Mouse (Mus musculus) cortical plate, adult 2 months (tissue): Measurements from ENCODE around the gene Mxi1.

ENCODE experiments used
- CTCF ChIP-seq: fragments of 200-500 bp; IDR thresholded peaks from 2 replicates; pipeline ENCODE4 v1.5.1; 2011; ENCODE audit warnings: mild to moderate bottlenecking, control low read depth, low read length; ENCODE audit not compliant: insufficient read depth; ENCODE audit errors: extremely low read depth
- POLR2A ChIP-seq: fragments of 200-500 bp; IDR thresholded peaks from 2 replicates; pipeline ENCODE4 v1.6.1; 2011; ENCODE audit warnings: mild to moderate bottlenecking, low read length, control low read depth; ENCODE audit not compliant: insufficient read depth; ENCODE audit errors: extremely low read depth

DNA sequence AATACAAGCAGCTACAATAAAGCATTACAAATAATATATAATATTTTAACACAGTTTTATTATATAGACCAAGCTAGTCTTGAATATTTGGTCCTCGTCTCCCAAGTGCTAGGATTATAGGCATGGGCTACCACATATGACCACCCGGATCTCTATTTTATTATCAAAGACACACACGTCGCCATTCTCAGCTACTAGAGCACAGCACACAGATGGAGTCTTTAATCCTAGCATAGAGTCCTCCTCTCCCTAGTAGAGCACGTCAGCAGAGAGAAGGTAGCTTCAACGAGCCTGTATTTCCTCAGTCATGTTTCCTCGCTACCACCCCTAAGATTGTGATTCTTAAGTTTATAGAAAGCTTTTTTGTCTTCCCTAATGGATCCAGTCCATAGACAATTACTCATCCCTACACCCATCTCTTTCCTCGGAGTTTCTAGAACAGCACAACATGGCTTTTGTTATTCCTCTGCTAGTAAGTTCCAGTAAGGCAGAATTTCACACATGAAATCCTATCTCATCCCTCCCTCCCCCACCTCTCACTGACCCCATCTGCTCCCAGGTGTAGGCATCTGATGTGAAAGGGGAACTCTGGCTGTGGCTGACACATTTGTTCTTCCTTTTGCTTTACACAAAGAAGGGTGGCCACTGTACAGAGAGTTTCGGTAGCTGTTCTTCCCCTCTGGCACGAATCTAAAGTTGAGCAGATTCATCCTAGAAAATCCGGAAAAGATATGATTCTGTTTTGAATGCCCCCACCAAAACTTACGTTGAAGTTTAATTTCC is 87.3 kb downstream of the Mxi1 start:
- TF ChIP-seq CTCF (no peak), POLR2A (no peak)
